Mouse (Mus musculus) myocyte (in vitro differentiated cells): ENCODE measurements around the gene Pkp1.

ENCODE experiments used
- E2F4 ChIP-seq: IDR thresholded peaks from one replicate; pipeline ENCODE4 v1.6.1; 2011; ENCODE audit warnings: mild to moderate bottlenecking, control low read depth, moderate library complexity; ENCODE audit not compliant: insufficient read depth
- POLR2A ChIP-seq: IDR thresholded peaks from one replicate; pipeline ENCODE4 v1.6.1; 2011; ENCODE audit warnings: low read depth, mild to moderate bottlenecking, control low read depth, moderate library complexity; ENCODE audit not compliant: insufficient read length

GRCm38 (mm10) chr1:135895367-135895766, 23.6 kb downstream of the Pkp1 start:
- TF ChIP-seq POLR2A (peak; percentile 21), E2F4 (no peak)
